In genomic region chr2:125456059-125456789, GRCm38 (mm10) we compare ENCODE assay signal across 14 mouse cellular contexts. TPM values are rescaled to one million over a fixed set of nuclear protein-coding genes. Genes with fewer than 3 reads are reported as not detected.
DNase-seq lines count a peak whose midpoint lies in the region; ATAC-seq and TF ChIP-seq lines count a peak whose summit lies in the region.
"Had no signal": no experiment of that assay in that cellular context is flagged by ENCODE, and none has a peak within 500 bp of the region (broad histone marks: within the 10 kb centered on the region; RNA-seq: fewer than 3 reads in every experiment).

No protein-coding gene starts in this region.

- no peak for TF ChIP-seq POLR2A in kidney, adult 2 months (IDR thresholded peaks at IDR 0.05; ENCODE audit: low read depth, low read length)
- TF ChIP-seq POLR2A in embryonic fibroblast, embryonic 13.5 days (IDR thresholded peaks at IDR 0.05; ENCODE audit: low read depth, low read length), result no peak

- DNase-seq in kidney, adult 2 months, result no peak
- DNase-seq in kidney, adult 11 months, result no peak
- DNase-seq in thymus, postnatal 4 days, result peak; percentile 32
- DNase-seq in ovary, postnatal 14 days (ENCODE audit: low spot score), result no peak
- no peak for DNase-seq in cerebellum, postnatal 10 days
- DNase-seq: adrenal gland, postnatal 10 days; cerebellum, adult 11 months; gastrocnemius, postnatal 14 days had no signal

- no peaks in the 10 kb centered on the region for H3K4me1 ChIP-seq in kidney, adult 2 months (ENCODE audit: control insufficient read depth, insufficient read depth, low read length)
- peaks cover 10% of the 10 kb centered on the region for H3K4me1 ChIP-seq in embryonic fibroblast, embryonic 13.5 days (ENCODE audit: control insufficient read depth, insufficient read depth, low read length)

- no peak overlapping the region for H3K27ac ChIP-seq in kidney, adult 2 months (ENCODE audit: insufficient read depth, low read depth, low read length)
- no peak overlapping the region for H3K27ac ChIP-seq in embryonic fibroblast, embryonic 13.5 days (ENCODE audit: insufficient read depth, low read length)
- H3K27ac ChIP-seq: forebrain, embryonic 12.5 days; limb, embryonic 15.5 days; midbrain, embryonic 12.5 days had no signal

- 0 out of 2 replicates have a peak, but pooled peaks have one; percentile 21 for TF ChIP-seq CTCF in kidney, adult 2 months (conservative IDR thresholded peaks at IDR 0.05; ENCODE audit: insufficient read depth, insufficient read length, low read depth, low read length)
- peak; percentile 2; the same call in 1 of the 2 replicates for TF ChIP-seq CTCF in embryonic fibroblast, embryonic 13.5 days (IDR thresholded peaks at IDR 0.05; ENCODE audit: borderline replicate concordance, insufficient read depth, low read length)

- H3K36me3 ChIP-seq in kidney, adult 2 months (ENCODE audit: control insufficient read depth, insufficient read depth, low read length), result no peaks in the 10 kb centered on the region
- H3K36me3 ChIP-seq: forebrain, embryonic 12.5 days; limb, embryonic 15.5 days; midbrain, embryonic 12.5 days had no signal

- peak; percentile 95 for ATAC-seq in megakaryocyte progenitor cell, adult 5-6 weeks (replicated peaks; ENCODE audit: poor library complexity)

- 73% methylated on average over 15 of the region's 15 CpGs for WGBS in kidney, adult 2 months

- H3K27me3 ChIP-seq in kidney, adult 2 months (replicated peaks; ENCODE audit: control insufficient read depth, insufficient read depth, low read length), result no peaks in the 10 kb centered on the region
- H3K27me3 ChIP-seq: forebrain, embryonic 12.5 days; limb, embryonic 15.5 days; midbrain, embryonic 12.5 days had no signal

- H3K4me3 ChIP-seq in kidney, adult 2 months (ENCODE audit: insufficient read depth, low read depth, low read length), result no peak overlapping the region
- no peak overlapping the region for H3K4me3 ChIP-seq in embryonic fibroblast, embryonic 13.5 days (ENCODE audit: insufficient read depth, low read length)
- H3K4me3 ChIP-seq: forebrain, embryonic 12.5 days; limb, embryonic 15.5 days; midbrain, embryonic 12.5 days had no signal

RNA-seq across cellular contexts. Expression of gene Gm9913, which starts 48.7 kb away (rescaled TPM):
- polyA plus RNA-seq in kidney, adult 2 months (2012; rRNA removed), result 0.05 and 0.06 TPM in 2 replicates
- 1.3 and 1.4 TPM in 2 replicates for polyA plus RNA-seq in embryonic fibroblast, embryonic 13.5 days (2011; ENCODE audit: insufficient read length, low read depth, missing spikeins)
- not detected in 2 replicates for total RNA-seq in megakaryocyte progenitor cell, adult 5-6 weeks (2015)
- total RNA-seq in megakaryocyte progenitor cell, adult 5-6 weeks (2017), result not detected in 2 replicates
- total RNA-seq: neutrophil, adult 5-6 weeks had no signal

RNA-seq across cellular contexts. Expression of gene Fbn1, which starts 51.6 kb away (rescaled TPM):
- polyA plus RNA-seq in kidney, adult 2 months (2012; rRNA removed), result 6.5 and 6.7 TPM in 2 replicates
- 593 and 598 TPM in 2 replicates for polyA plus RNA-seq in embryonic fibroblast, embryonic 13.5 days (2011; ENCODE audit: insufficient read length, low read depth, missing spikeins)
- 0.05 and 0.10 TPM in 2 replicates for total RNA-seq in megakaryocyte progenitor cell, adult 5-6 weeks (2015)
- 0.17 and 0.20 TPM in 2 replicates for total RNA-seq in megakaryocyte progenitor cell, adult 5-6 weeks (2017)

Comparison
In these comparisons a context has a peak if more than half of its experiments do, and no peak if none do; other contexts are left out.
1. RNA of gene Fbn1, which starts 51.6 kb away (polyA plus RNA-seq): 593 to 598 TPM in embryonic fibroblast, embryonic 13.5 days; 6.5 to 6.7 TPM in kidney, adult 2 months; every median in the first group is over 10 times any median in the second.